Mouse (Mus musculus): ENCODE data around the gene Enah. TPM values are rescaled to one million over a fixed set of nuclear protein-coding genes. Genes with fewer than 3 reads are reported as not detected.

Enah gene
- polyA plus RNA-seq (2014; fragmentation: Nextera tagmentation; extraction: Ambion mirVana) = 24.4 and 24.9 TPM in 2 replicates

DNA sequence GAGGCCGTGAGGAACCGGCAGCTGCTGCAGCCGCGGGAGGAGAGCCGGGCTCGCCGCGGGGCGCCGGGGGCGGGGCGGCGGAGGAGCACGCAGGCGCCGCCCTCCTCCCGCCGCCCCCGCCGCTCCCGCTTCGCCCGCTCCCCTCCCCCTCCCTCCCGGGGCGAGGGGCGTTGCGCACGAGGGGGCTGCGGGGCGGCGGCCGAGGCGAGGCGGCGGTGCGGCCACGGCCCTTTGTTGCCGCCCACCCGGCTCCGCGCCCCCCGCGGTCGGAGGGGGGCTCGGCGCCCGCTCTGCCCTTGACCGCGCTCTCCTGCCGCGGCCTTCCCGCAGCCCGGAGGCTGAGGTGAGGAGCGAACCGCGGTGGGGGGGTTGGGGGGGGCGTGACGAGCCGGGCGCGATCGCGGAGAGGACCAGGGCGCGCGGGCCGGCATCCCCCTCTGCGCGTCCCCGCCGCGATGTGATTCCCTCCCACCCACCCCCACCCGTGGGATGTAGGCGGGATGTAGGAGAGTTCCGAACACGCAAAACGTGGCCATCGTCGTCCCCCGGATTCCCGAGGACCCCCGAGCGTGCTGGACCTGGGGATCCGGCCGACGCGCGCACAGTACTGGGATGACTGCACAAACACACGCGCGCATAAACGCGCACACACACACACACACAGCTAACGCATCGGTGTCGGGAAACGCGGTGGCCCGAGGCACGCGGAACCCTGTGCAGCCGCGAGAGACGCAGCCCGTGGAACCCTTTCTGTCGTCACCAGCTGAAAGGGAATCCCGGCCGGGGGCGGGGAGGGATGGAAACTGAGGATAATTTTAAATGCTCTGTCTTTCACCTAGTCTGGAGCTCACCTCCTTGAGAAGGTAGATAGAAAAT lies at the start of gene Enah:
Enah (minus strand) TSS at position 65 of the 876 bp plus-strand sequence.
- WGBS = under 1% methylated on average over 69 of the region's 109 CpGs
- Histone ChIP-seq H3K9ac (ENCODE audit: low read length) (peak within 1 kb of the TSS; percentile 96), H3K27ac (ENCODE audit: low read depth) (peak within 1 kb of the TSS; percentile 91), H3K4me1 (replicated peaks; ENCODE audit: control insufficient read depth, insufficient read depth, low read length) (peaks cover 23% of the 10 kb centered on the region), H3K9me3 (ENCODE audit: control insufficient read depth, low read length) (no peaks in the 10 kb centered on the region), H3K36me3 (ENCODE audit: control insufficient read depth, insufficient read depth, low read length) (no peaks in the 10 kb centered on the region), H3K27me3 (replicated peaks; ENCODE audit: control insufficient read depth, insufficient read depth, low read length) (no peaks in the 10 kb centered on the region), H3K4me2 (ENCODE audit: low read length) (peak within 1 kb of the TSS; percentile 84), H3K4me3 (ENCODE audit: low read depth, low read length) (peak within 1 kb of the TSS; percentile 67)
- DNase-seq (ENCODE audit: low spot score) (peak; percentile 83), ATAC-seq (replicated peaks; ENCODE audit: low FRiP score, low TSS enrichment, low read depth) (peak; percentile 67)

GRCm38 (mm10) chr1:182068136-182068535 lies 48.3 kb upstream of the Enah start:
- no peak overlapping the region for H3K4me2 ChIP-seq (ENCODE audit: low read length)
- no peak overlapping the region for H3K4me3 ChIP-seq (ENCODE audit: low read depth, low read length)
- H3K4me1 ChIP-seq (replicated peaks; ENCODE audit: control insufficient read depth, insufficient read depth, low read length) = no peaks in the 10 kb centered on the region
- ATAC-seq (replicated peaks; ENCODE audit: low FRiP score, low TSS enrichment, low read depth) (no peak), DNase-seq (ENCODE audit: low spot score) (no peak)
- no peaks in the 10 kb centered on the region for H3K27me3 ChIP-seq (replicated peaks; ENCODE audit: control insufficient read depth, insufficient read depth, low read length)
- WGBS = 73% methylated on average over 7 of the region's 7 CpGs
- no peak overlapping the region for H3K9ac ChIP-seq (ENCODE audit: low read length)
- no peaks in the 10 kb centered on the region for H3K36me3 ChIP-seq (ENCODE audit: control insufficient read depth, insufficient read depth, low read length)
- no peak overlapping the region for H3K27ac ChIP-seq (ENCODE audit: low read depth)
- no peaks in the 10 kb centered on the region for H3K9me3 ChIP-seq (ENCODE audit: control insufficient read depth, low read length)

GRCm38 (mm10) chr1:182066527-182067465 lies 47.0 kb upstream of the Enah start:
- no peak for ATAC-seq (replicated peaks; ENCODE audit: low FRiP score, low TSS enrichment, low read depth)
- H3K27me3 ChIP-seq (replicated peaks; ENCODE audit: control insufficient read depth, insufficient read depth, low read length) = no peaks in the 10 kb centered on the region

GRCm38 (mm10) chr1:182063716-182064115 lies 43.9 kb upstream of the Enah start:
- Histone ChIP-seq H3K27me3 (replicated peaks; ENCODE audit: control insufficient read depth, insufficient read depth, low read length) (no peaks in the 10 kb centered on the region), H3K9me3 (ENCODE audit: control insufficient read depth, low read length) (no peaks in the 10 kb centered on the region), H3K4me3 (ENCODE audit: low read depth, low read length) (no peak overlapping the region), H3K4me1 (replicated peaks; ENCODE audit: control insufficient read depth, insufficient read depth, low read length) (no peaks in the 10 kb centered on the region), H3K36me3 (ENCODE audit: control insufficient read depth, insufficient read depth, low read length) (no peaks in the 10 kb centered on the region), H3K4me2 (ENCODE audit: low read length) (no peak overlapping the region), H3K27ac (ENCODE audit: low read depth) (no peak overlapping the region), H3K9ac (ENCODE audit: low read length) (no peak overlapping the region)
- 67% methylated on average over 8 of the region's 8 CpGs for WGBS
- ATAC-seq (replicated peaks; ENCODE audit: low FRiP score, low TSS enrichment, low read depth) (no peak), DNase-seq (ENCODE audit: low spot score) (no peak)

More at GRCm38 (mm10) chr1:182066527-182067465, 47.0 kb upstream of the Enah start:
- H3K9ac ChIP-seq (ENCODE audit: low read length) = no peak overlapping the region
- no peak overlapping the region for H3K4me3 ChIP-seq (ENCODE audit: low read depth, low read length)
- DNase-seq (ENCODE audit: low spot score) = no peak
- no peak overlapping the region for H3K4me2 ChIP-seq (ENCODE audit: low read length)
- H3K4me1 ChIP-seq (replicated peaks; ENCODE audit: control insufficient read depth, insufficient read depth, low read length) = no peaks in the 10 kb centered on the region
- H3K36me3 ChIP-seq (ENCODE audit: control insufficient read depth, insufficient read depth, low read length) = no peaks in the 10 kb centered on the region
- WGBS = 68% methylated on average over 9 of the region's 9 CpGs
- no peak overlapping the region for H3K27ac ChIP-seq (ENCODE audit: low read depth)
- no peaks in the 10 kb centered on the region for H3K9me3 ChIP-seq (ENCODE audit: control insufficient read depth, low read length)

GRCm38 (mm10) chr1:182062801-182063200 lies 43.0 kb upstream of the Enah start:
- Histone ChIP-seq H3K9ac (ENCODE audit: low read length) (no peak overlapping the region), H3K36me3 (ENCODE audit: control insufficient read depth, insufficient read depth, low read length) (no peaks in the 10 kb centered on the region), H3K4me2 (ENCODE audit: low read length) (no peak overlapping the region), H3K27ac (ENCODE audit: low read depth) (no peak overlapping the region), H3K27me3 (replicated peaks; ENCODE audit: control insufficient read depth, insufficient read depth, low read length) (no peaks in the 10 kb centered on the region), H3K9me3 (ENCODE audit: control insufficient read depth, low read length) (no peaks in the 10 kb centered on the region), H3K4me3 (ENCODE audit: low read depth, low read length) (no peak overlapping the region), H3K4me1 (replicated peaks; ENCODE audit: control insufficient read depth, insufficient read depth, low read length) (no peaks in the 10 kb centered on the region)
- ATAC-seq (replicated peaks; ENCODE audit: low FRiP score, low TSS enrichment, low read depth) (no peak), DNase-seq (ENCODE audit: low spot score) (no peak)
- 96% methylated on average over 8 of the region's 8 CpGs for WGBS

- Histone ChIP-seq H3K9ac (ENCODE audit: low read length) (no peak overlapping the region), H3K27ac (ENCODE audit: low read depth) (no peak overlapping the region), H3K9me3 (ENCODE audit: control insufficient read depth, low read length) (no peaks in the 10 kb centered on the region), H3K4me1 (replicated peaks; ENCODE audit: control insufficient read depth, insufficient read depth, low read length) (no peaks in the 10 kb centered on the region), H3K4me3 (ENCODE audit: low read depth, low read length) (no peak overlapping the region), H3K27me3 (replicated peaks; ENCODE audit: control insufficient read depth, insufficient read depth, low read length) (no peaks in the 10 kb centered on the region), H3K36me3 (ENCODE audit: control insufficient read depth, insufficient read depth, low read length) (no peaks in the 10 kb centered on the region), H3K4me2 (ENCODE audit: low read length) (no peak overlapping the region)
- no peak for ATAC-seq (replicated peaks; ENCODE audit: low FRiP score, low TSS enrichment, low read depth)
- WGBS = 74% methylated on average over 4 of the region's 4 CpGs
- no peak for DNase-seq (ENCODE audit: low spot score)
Measured at GRCm38 (mm10) chr1:182061203-182061602, 41.4 kb upstream of the Enah start.

DNA sequence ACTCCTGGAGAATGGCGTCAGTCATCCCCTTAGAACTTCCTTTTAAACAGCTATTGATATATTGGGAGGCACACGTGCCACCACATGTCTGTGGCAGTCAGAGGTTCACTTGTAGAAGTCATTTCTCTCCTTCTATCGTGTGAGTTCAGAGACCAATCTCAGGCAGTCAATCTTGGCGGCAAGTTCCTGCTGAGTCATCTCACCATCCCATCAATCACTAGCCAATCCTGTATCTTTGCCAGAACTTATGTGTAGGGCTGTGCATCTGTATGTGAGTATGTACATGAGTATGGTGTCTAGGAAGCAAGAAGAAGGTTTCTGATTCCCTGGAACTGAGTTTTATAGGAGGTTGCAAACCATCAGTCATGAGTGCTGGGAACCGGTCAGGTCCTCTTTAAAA lies 40.0 kb upstream of the Enah start:
- Histone ChIP-seq H3K36me3 (ENCODE audit: control insufficient read depth, insufficient read depth, low read length) (no peaks in the 10 kb centered on the region), H3K4me2 (ENCODE audit: low read length) (no peak overlapping the region), H3K9ac (ENCODE audit: low read length) (no peak overlapping the region), H3K27ac (ENCODE audit: low read depth) (no peak overlapping the region), H3K9me3 (ENCODE audit: control insufficient read depth, low read length) (no peaks in the 10 kb centered on the region), H3K4me3 (ENCODE audit: low read depth, low read length) (no peak overlapping the region), H3K27me3 (replicated peaks; ENCODE audit: control insufficient read depth, insufficient read depth, low read length) (no peaks in the 10 kb centered on the region), H3K4me1 (replicated peaks; ENCODE audit: control insufficient read depth, insufficient read depth, low read length) (peaks cover 8% of the 10 kb centered on the region; the same call in 1 of the 2 replicates)
- 87% methylated on average over 5 of the region's 5 CpGs for WGBS
- ATAC-seq (replicated peaks; ENCODE audit: low FRiP score, low TSS enrichment, low read depth) (no peak), DNase-seq (ENCODE audit: low spot score) (no peak)

DNA sequence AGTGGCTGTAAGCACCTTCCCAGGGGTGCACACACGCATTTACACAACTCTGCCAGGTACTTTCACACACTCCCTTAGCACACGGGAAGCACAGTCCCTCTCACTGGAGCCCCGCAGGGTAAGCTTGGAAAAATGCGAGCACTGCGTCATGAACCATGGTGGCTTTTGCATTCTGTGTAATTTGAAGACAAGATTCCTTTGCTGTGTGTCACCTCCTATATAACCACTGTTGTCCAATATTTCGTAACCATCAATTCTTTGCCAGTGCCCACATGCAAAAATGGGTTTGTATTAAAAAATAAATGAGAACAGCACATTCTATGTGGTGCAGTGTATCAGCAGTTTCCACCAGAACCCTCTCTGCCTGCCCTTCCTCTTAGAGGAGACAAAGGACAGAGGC lies 38.2 kb upstream of the Enah start:
- ATAC-seq (replicated peaks; ENCODE audit: low FRiP score, low TSS enrichment, low read depth) (no peak), DNase-seq (ENCODE audit: low spot score) (no peak)
- no peak overlapping the region for H3K4me2 ChIP-seq (ENCODE audit: low read length)
- no peak overlapping the region for H3K27ac ChIP-seq (ENCODE audit: low read depth)
- 75% methylated on average over 6 of the region's 6 CpGs for WGBS
- no peak overlapping the region for H3K9ac ChIP-seq (ENCODE audit: low read length)
- no peaks in the 10 kb centered on the region for H3K27me3 ChIP-seq (replicated peaks; ENCODE audit: control insufficient read depth, insufficient read depth, low read length)
- H3K4me3 ChIP-seq (ENCODE audit: low read depth, low read length) = no peak overlapping the region
- H3K36me3 ChIP-seq (ENCODE audit: control insufficient read depth, insufficient read depth, low read length) = no peaks in the 10 kb centered on the region
- no peaks in the 10 kb centered on the region for H3K9me3 ChIP-seq (ENCODE audit: control insufficient read depth, low read length)
- H3K4me1 ChIP-seq (replicated peaks; ENCODE audit: control insufficient read depth, insufficient read depth, low read length) = peaks cover 8% of the 10 kb centered on the region; the same call in 1 of the 2 replicates

Data from intestine, embryonic 14.5 days (tissue).